Mouse (Mus musculus): Measurements from ENCODE around the gene Msi2.

Msi2 gene

GRCm38 (mm10) chr11:88425631-88426101 lies 292.6 kb downstream of the Msi2 start:
- no peak for DNase-seq

- DNase-seq, result no peak
Measured at GRCm38 (mm10) chr11:88424034-88424767, 294.1 kb downstream of the Msi2 start.

GRCm38 (mm10) chr11:88421057-88421578 lies 297.2 kb downstream of the Msi2 start:
- no peak for DNase-seq

GRCm38 (mm10) chr11:88419657-88420366 lies 298.5 kb downstream of the Msi2 start:
- no peak for DNase-seq

- DNase-seq, result no peak
Measured at GRCm38 (mm10) chr11:88419064-88419463, 299.2 kb downstream of the Msi2 start.

GRCm38 (mm10) chr11:88414157-88414870 lies 304.0 kb downstream of the Msi2 start:
- peak; percentile 59 for DNase-seq

GRCm38 (mm10) chr11:88412423-88413094 lies 305.8 kb downstream of the Msi2 start:
- peak; percentile 87 for DNase-seq

- DNase-seq, result peak; percentile 35
Measured at GRCm38 (mm10) chr11:88408305-88408704, 310.0 kb downstream of the Msi2 start.

- peak; percentile 91 for DNase-seq
Measured at GRCm38 (mm10) chr11:88406408-88406915, 311.9 kb downstream of the Msi2 start.

GRCm38 (mm10) chr11:88404816-88405613 lies 313.3 kb downstream of the Msi2 start:
- peak; percentile 98 for DNase-seq

GRCm38 (mm10) chr11:88404247-88404677 lies 314.1 kb downstream of the Msi2 start:
- DNase-seq, result no peak

GRCm38 (mm10) chr11:88402290-88402689 lies 316.0 kb downstream of the Msi2 start:
- no peak for DNase-seq

GRCm38 (mm10) chr11:88401333-88401732 lies 317.0 kb downstream of the Msi2 start:
- DNase-seq, result peak; percentile 54

GRCm38 (mm10) chr11:88400926-88401325 lies 317.4 kb downstream of the Msi2 start:
- no peak for DNase-seq

GRCm38 (mm10) chr11:88400235-88400634 lies 318.1 kb downstream of the Msi2 start:
- DNase-seq, result no peak

GRCm38 (mm10) chr11:88399431-88399830 lies 318.9 kb downstream of the Msi2 start:
- DNase-seq, result peak; percentile 67

- DNase-seq, result peak; percentile 53
Measured at GRCm38 (mm10) chr11:88399028-88399427, 319.3 kb downstream of the Msi2 start.

- DNase-seq, result no peak
Measured at GRCm38 (mm10) chr11:88395076-88395990, 323.0 kb downstream of the Msi2 start.

- DNase-seq, result peak; percentile 68
Measured at GRCm38 (mm10) chr11:88394341-88395075, 323.8 kb downstream of the Msi2 start.

- no peak for DNase-seq
Measured at GRCm38 (mm10) chr11:88392715-88393114, 325.6 kb downstream of the Msi2 start.

All from retina, postnatal 1 day (tissue).